Mouse (Mus musculus) lung, adult 2 months (tissue): ENCODE measurements around the gene Hoxc5. TPM values are rescaled to one million over a fixed set of nuclear protein-coding genes. Genes with fewer than 3 reads are reported as not detected.

ENCODE experiments used
- DNase-seq: peaks from one replicate; pipeline ENCODE4 v3.0.0; 2022
- H3K4me1 ChIP-seq: fragments of 200-500 bp; 2 replicates; pipeline ENCODE4 v1.6.1; 2011; ENCODE audit warnings: low read length; ENCODE audit not compliant: control insufficient read depth, insufficient read depth
- H3K4me3 ChIP-seq: fragments of 200-500 bp; replicated peaks from 2 replicates; pipeline ENCODE3; 2011; ENCODE audit warnings: low read depth, mild to moderate bottlenecking, control low read depth, low read length; ENCODE audit errors: extremely low read depth
- CTCF ChIP-seq: fragments of 200-500 bp; IDR thresholded peaks from 2 replicates; pipeline ENCODE4 v1.5.1; 2011; ENCODE audit warnings: mild to moderate bottlenecking, low read length, control low read depth; ENCODE audit not compliant: insufficient read depth
- POLR2A ChIP-seq: fragments of 200-500 bp; IDR thresholded peaks from 2 replicates; pipeline ENCODE4 v1.6.1; 2011; ENCODE audit warnings: low read depth, mild to moderate bottlenecking, control low read depth, low read length, borderline replicate concordance; ENCODE audit errors: extremely low read depth
- WGBS: fragments of 180-500 bp; shearing (Covaris S2); methylation state at CpG from one replicate; pipeline ENCODE4 v1.1.7; 2018; 5-methylcytosine and 5-hydroxymethylcytosine counted together
- polyA plus RNA-seq: library from polyadenylated mRNA; depleted of rRNA; stranded (reverse); fragments of >200 nt; gene quantifications from 2 replicates; pipeline ENCODE4 v1.2.3, GENCODE M21; 2012

Hoxc5 gene
- polyA plus RNA-seq, 1 experiment: 1.6 TPM

- 4% methylated on average over 19 of the region's 19 CpGs for WGBS
- TF ChIP-seq CTCF (no peak), POLR2A (no peak)
Measured at GRCm38 (mm10) chr15:102997939-102998355, 30.7 kb downstream of the Hoxc5 start, which contains the start of gene Hoxc6. Gene Hoxc6, plus strand, starts transcription at chr15:102998257.

DNA sequence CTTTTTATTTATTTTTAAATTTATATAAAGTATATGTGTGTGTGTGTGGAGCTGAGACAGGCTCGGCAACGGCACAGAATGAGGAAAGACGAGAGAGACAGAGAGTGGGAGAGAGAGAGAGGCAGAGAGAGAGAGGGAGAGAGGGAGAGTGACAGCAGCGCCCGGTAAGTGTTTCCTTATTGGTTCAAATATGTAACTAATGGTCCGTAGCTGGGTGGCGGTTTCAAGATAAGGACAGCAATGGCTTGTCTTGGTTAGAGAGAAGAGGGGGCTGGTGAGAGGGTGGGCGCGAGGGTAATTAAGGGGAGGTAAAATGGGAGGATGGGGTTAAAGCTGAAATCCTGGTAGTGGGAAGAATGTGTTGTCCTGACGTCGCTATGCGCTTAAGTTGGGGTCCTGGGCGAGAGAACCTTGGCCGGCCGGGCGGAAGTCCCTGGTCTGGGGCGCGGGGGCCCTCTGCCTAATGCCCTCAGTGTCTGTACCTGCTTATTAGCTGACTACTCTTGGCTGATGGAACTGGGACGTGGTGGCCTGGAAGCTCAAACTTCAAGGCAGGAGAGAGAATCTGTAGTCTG lies 31.5 kb downstream of the Hoxc5 start:
- 4% methylated on average over 19 of the region's 19 CpGs for WGBS
- TF ChIP-seq CTCF: no peak
- no peak for TF ChIP-seq POLR2A

More at GRCm38 (mm10) chr15:102997939-102998355, 30.7 kb downstream of the Hoxc5 start, which contains the start of gene Hoxc6:
- Histone ChIP-seq H3K4me1 (no peaks in the 10 kb centered on the region), H3K4me3 (no peak within 1 kb of the TSS)
- DNase-seq: no peak

DNA sequence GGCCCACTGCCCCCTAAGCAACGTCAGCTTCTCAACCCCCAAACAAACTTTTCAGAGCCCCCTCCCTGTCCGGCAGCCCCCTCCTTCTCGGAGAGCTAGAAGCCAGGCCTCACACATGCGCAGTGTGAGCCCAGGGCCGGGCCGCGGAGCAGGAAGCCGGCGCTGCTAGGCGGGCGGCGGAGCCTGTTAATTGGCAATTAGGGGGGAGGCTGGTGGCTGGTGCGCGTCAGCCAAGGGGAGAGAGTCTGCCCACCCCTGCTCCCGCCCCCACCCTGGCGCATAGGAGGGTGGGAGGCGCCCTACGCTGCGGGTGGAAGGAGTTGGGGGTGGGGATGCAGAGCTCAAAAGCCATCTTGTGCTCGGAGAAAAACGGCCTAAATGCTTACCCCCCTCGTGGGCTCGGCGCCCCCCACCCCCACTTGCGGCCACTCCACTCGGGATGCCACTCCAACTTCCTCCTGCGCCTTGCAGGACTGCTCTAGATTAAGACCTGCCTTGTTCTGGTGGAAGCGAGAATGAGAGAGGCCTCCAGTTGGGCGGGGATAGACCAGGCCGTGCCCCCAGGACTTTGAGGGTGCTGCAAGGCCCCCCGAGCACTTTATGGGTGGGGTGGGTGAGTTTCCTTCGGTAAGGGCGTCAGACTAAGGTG lies 32.1 kb downstream of the Hoxc5 start:
- no peak for DNase-seq
- H3K4me1 ChIP-seq: no peaks in the 10 kb centered on the region
- no peak for TF ChIP-seq POLR2A
- peak overlapping the region; percentile 32 for H3K4me3 ChIP-seq
- 2% methylated on average over 33 of the region's 33 CpGs for WGBS

More for the DNA sequence above, 31.5 kb downstream of the Hoxc5 start:
- Histone ChIP-seq H3K4me1 (no peaks in the 10 kb centered on the region), H3K4me3 (no peak overlapping the region)
- DNase-seq: no peak

GRCm38 (mm10) chr15:102999955-103000354 lies 32.7 kb downstream of the Hoxc5 start:
- DNase-seq: no peak
- TF ChIP-seq CTCF: no peak
- TF ChIP-seq POLR2A: no peak
- Histone ChIP-seq H3K4me1 (no peaks in the 10 kb centered on the region), H3K4me3 (no peak overlapping the region)
- WGBS: 11% methylated on average over 11 of the region's 11 CpGs

- Histone ChIP-seq H3K4me1 (no peaks in the 10 kb centered on the region), H3K4me3 (no peak overlapping the region)
- TF ChIP-seq POLR2A (no peak), CTCF (no peak)
- no peak for DNase-seq
- 14% methylated on average over 24 of the region's 24 CpGs for WGBS
Measured at GRCm38 (mm10) chr15:103000501-103000901, 33.3 kb downstream of the Hoxc5 start.

GRCm38 (mm10) chr15:103001370-103001769 lies 34.1 kb downstream of the Hoxc5 start:
- WGBS: 69% methylated on average over 2 of the region's 2 CpGs
- no peak for TF ChIP-seq POLR2A
- TF ChIP-seq CTCF: no peak
- H3K4me1 ChIP-seq: no peaks in the 10 kb centered on the region
- no peak for DNase-seq
- H3K4me3 ChIP-seq: no peak overlapping the region

DNA sequence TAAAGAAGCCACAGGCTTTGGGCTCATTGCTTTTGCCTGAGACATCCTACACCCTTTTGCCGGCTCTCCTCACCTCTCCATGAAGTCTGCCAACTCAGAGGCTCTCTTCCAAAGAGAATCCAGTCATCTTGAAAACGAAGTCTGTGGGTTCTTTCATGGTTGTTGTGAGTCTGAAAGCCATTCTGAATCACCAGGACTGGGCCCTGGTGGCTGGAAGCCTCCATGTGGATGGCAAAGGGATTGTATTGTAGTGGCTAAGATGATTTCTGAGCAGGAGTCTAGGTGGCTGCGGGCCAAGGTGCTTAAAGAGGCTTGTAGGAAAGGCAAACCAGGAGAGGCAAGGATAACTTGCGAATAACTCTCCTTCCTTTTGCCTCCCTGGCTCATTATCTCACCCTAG lies 34.9 kb downstream of the Hoxc5 start:
- DNase-seq: no peak
- no peak for TF ChIP-seq CTCF
- no peak for TF ChIP-seq POLR2A
- Histone ChIP-seq H3K4me3 (no peak overlapping the region), H3K4me1 (no peaks in the 10 kb centered on the region)
- WGBS: 39% methylated on average over 4 of the region's 4 CpGs

GRCm38 (mm10) chr15:103002821-103003448 lies 35.7 kb downstream of the Hoxc5 start:
- H3K4me1 ChIP-seq: no peaks in the 10 kb centered on the region
- no peak for DNase-seq
- H3K4me3 ChIP-seq: no peak overlapping the region
- WGBS: 11% methylated on average over 13 of the region's 13 CpGs
- TF ChIP-seq CTCF: no peak
- no peak for TF ChIP-seq POLR2A

DNA sequence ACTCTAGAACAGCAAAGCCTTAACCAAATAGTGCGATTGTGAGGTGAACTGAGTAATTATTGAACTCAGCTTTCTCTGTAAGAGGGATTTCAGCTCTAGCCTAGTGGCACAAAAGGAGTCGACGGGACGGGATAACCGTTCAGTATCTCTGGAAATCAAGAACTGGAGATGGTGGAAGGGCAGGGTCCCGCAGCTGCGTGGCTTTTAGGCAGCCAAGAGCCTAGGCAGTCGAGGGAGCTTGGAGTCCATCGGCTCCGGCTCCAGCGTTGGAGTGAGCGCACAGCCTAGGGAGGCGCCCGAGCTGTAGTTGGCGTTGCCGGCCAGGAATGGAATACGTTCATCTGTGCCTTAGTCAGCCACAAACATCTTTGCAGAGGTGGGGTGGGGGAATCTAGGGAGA lies 38.1 kb downstream of the Hoxc5 start:
- H3K4me3 ChIP-seq: no peak overlapping the region
- no peak for DNase-seq
- WGBS: 5% methylated on average over 17 of the region's 17 CpGs
- TF ChIP-seq POLR2A (no peak), CTCF (no peak)
- no peaks in the 10 kb centered on the region for H3K4me1 ChIP-seq
